Mouse (Mus musculus) stomach, postnatal 0 days (tissue): ENCODE results near the gene Tom1l2. TPM values are rescaled to one million over a fixed set of nuclear protein-coding genes. Genes with fewer than 3 reads are reported as not detected.

ENCODE experiments used
- ATAC-seq: fragments of 200-750 bp; cut with Nextera tagmentation; 2 replicates; pipeline ENCODE4 v1.8.0; 2017; ENCODE audit not compliant: low FRiP score, low TSS enrichment
- DNase-seq: peaks from one replicate; pipeline ENCODE4 v3.0.0-alpha.2; 2016; ENCODE audit warnings: low spot score
- H3K27ac ChIP-seq: fragments of 300-500 bp; sonication (generic); replicated peaks from 2 replicates; pipeline ENCODE4 v1.5.1; 2014; ENCODE audit warnings: mild to moderate bottlenecking, control low read depth
- H3K27me3 ChIP-seq: fragments of 300-500 bp; sonication (generic); 2 replicates; pipeline ENCODE4 v1.6.1; 2014; ENCODE audit warnings: low read length; ENCODE audit not compliant: control insufficient read depth, insufficient read depth
- H3K36me3 ChIP-seq: fragments of 300-500 bp; sonication (generic); 2 replicates; pipeline ENCODE4 v1.6.1; 2014; ENCODE audit warnings: low read length, mixed read lengths; ENCODE audit not compliant: control insufficient read depth, insufficient read depth
- H3K4me1 ChIP-seq: fragments of 300-500 bp; sonication (generic); replicated peaks from 2 replicates; pipeline ENCODE4 v1.6.1; 2014; ENCODE audit warnings: antibody characterized with exemption; ENCODE audit not compliant: control insufficient read depth, insufficient read depth
- H3K4me2 ChIP-seq: fragments of 300-500 bp; sonication (generic); replicated peaks from 2 replicates; pipeline ENCODE4 v1.6.1; 2014; ENCODE audit warnings: low read depth, mild to moderate bottlenecking, control low read depth, moderate library complexity
- H3K4me3 ChIP-seq: fragments of 300-500 bp; sonication (generic); 2 replicates; pipeline ENCODE4 v1.5.1; 2014; ENCODE audit warnings: low read depth, low read length, control low read depth
- H3K9ac ChIP-seq: fragments of 300-500 bp; sonication (generic); 2 replicates; pipeline ENCODE4 v1.6.1; 2014; ENCODE audit warnings: mild to moderate bottlenecking, low read length, control low read depth, mixed read lengths
- H3K9me3 ChIP-seq: fragments of 300-500 bp; sonication (generic); 2 replicates; pipeline ENCODE4 v1.6.1; 2016; ENCODE audit warnings: low read length; ENCODE audit not compliant: control insufficient read depth
- CTCF ChIP-seq: IDR thresholded peaks from 2 replicates; pipeline ENCODE4 v1.5.1; 2016; ENCODE audit warnings: antibody characterized with exemption, low read depth, mild to moderate bottlenecking, moderate library complexity
- EP300 ChIP-seq: optimal IDR thresholded peaks from 2 replicates; pipeline ENCODE3; 2016; ENCODE audit warnings: antibody characterized with exemption
- WGBS: fragments of 180-500 bp; shearing (Covaris S2); extraction: QIAGEN DNeasy Blood & Tissue Kit; methylation state at CpG from one replicate; pipeline ENCODE4 v1.1.7; 2014; 5-methylcytosine and 5-hydroxymethylcytosine counted together
- polyA plus RNA-seq: library from polyadenylated mRNA; unstranded; fragments of >200 nt; fragmentation: Nextera tagmentation; extraction: Ambion mirVana; gene quantifications from 2 replicates; pipeline ENCODE4 v1.2.1, GENCODE M21; 2015

The Tom1l2 gene
- polyA plus RNA-seq, 1 experiment from 2014 or later: 15.9 TPM

GRCm38 (mm10) chr11:60184346-60185325 lies 168.1 kb downstream of the Tom1l2 start:
- H3K4me1 ChIP-seq: peaks cover 22% of the 10 kb centered on the region
- H3K27ac ChIP-seq: no peak overlapping the region
- no peak overlapping the region for H3K4me2 ChIP-seq
- WGBS: 43% methylated on average over 22 of the region's 22 CpGs
- ATAC-seq: no peak
- TF ChIP-seq EP300: no peak
- no peak for TF ChIP-seq CTCF
- no peak overlapping the region for H3K4me3 ChIP-seq
- H3K27me3 ChIP-seq: no peaks in the 10 kb centered on the region
- DNase-seq: no peak
- H3K9me3 ChIP-seq: no peaks in the 10 kb centered on the region
- H3K9ac ChIP-seq: no peak overlapping the region
- H3K36me3 ChIP-seq: peaks cover 32% of the 10 kb centered on the region

GRCm38 (mm10) chr11:60182741-60183140 lies 170.0 kb downstream of the Tom1l2 start:
- H3K27ac ChIP-seq: no peak overlapping the region; the same call in 1 of the 2 replicates
- H3K9ac ChIP-seq: no peak overlapping the region
- no peak for DNase-seq

GRCm38 (mm10) chr11:60182116-60182670 lies 170.5 kb downstream of the Tom1l2 start:
- 74% methylated on average over 12 of the region's 12 CpGs for WGBS

More at GRCm38 (mm10) chr11:60182741-60183140, 170.0 kb downstream of the Tom1l2 start:
- H3K4me3 ChIP-seq: no peak overlapping the region
- H3K27me3 ChIP-seq: no peaks in the 10 kb centered on the region
- no peak overlapping the region for H3K4me2 ChIP-seq
- no peaks in the 10 kb centered on the region for H3K9me3 ChIP-seq
- ATAC-seq: no peak
- peaks cover 18% of the 10 kb centered on the region for H3K36me3 ChIP-seq
- 30% methylated on average over 2 of the region's 2 CpGs for WGBS
- H3K4me1 ChIP-seq: peaks cover 28% of the 10 kb centered on the region
- no peak for TF ChIP-seq EP300
- TF ChIP-seq CTCF: no peak

GRCm38 (mm10) chr11:60178506-60178905 lies 174.2 kb downstream of the Tom1l2 start:
- DNase-seq: peak; percentile 84

More at GRCm38 (mm10) chr11:60182116-60182670, 170.5 kb downstream of the Tom1l2 start:
- Histone ChIP-seq H3K27me3 (no peaks in the 10 kb centered on the region), H3K9ac (no peak overlapping the region), H3K27ac (peak overlapping the region; percentile 35; the same call in 1 of the 2 replicates), H3K4me3 (no peak overlapping the region), H3K36me3 (peaks cover 14% of the 10 kb centered on the region), H3K4me2 (no peak overlapping the region), H3K9me3 (no peaks in the 10 kb centered on the region), H3K4me1 (peaks cover 32% of the 10 kb centered on the region)
- ATAC-seq (no peak), DNase-seq (peak; percentile 68)
- TF ChIP-seq EP300 (no peak), CTCF (no peak)

GRCm38 (mm10) chr11:60178005-60178404 lies 174.7 kb downstream of the Tom1l2 start:
- WGBS: 41% methylated on average over 6 of the region's 6 CpGs
- H3K4me3 ChIP-seq: no peak overlapping the region
- no peak for ATAC-seq
- peaks cover 29% of the 10 kb centered on the region for H3K4me1 ChIP-seq
- DNase-seq: no peak
- no peaks in the 10 kb centered on the region for H3K9me3 ChIP-seq
- peaks cover 2% of the 10 kb centered on the region; the same call in 1 of the 2 replicates for H3K36me3 ChIP-seq
- H3K9ac ChIP-seq: no peak overlapping the region
- H3K27me3 ChIP-seq: no peaks in the 10 kb centered on the region
- H3K27ac ChIP-seq: peak overlapping the region; percentile 81
- TF ChIP-seq EP300: no peak
- TF ChIP-seq CTCF: no peak
- no peak overlapping the region; the same call in 1 of the 2 replicates for H3K4me2 ChIP-seq

More at GRCm38 (mm10) chr11:60178506-60178905, 174.2 kb downstream of the Tom1l2 start:
- H3K27ac ChIP-seq: peak overlapping the region; percentile 56
- TF ChIP-seq CTCF: no peak
- no peak for TF ChIP-seq EP300
- H3K4me1 ChIP-seq: peaks cover 29% of the 10 kb centered on the region
- ATAC-seq: peak; percentile 40
- H3K36me3 ChIP-seq: peaks cover 2% of the 10 kb centered on the region; the same call in 1 of the 2 replicates
- no peaks in the 10 kb centered on the region for H3K27me3 ChIP-seq
- no peaks in the 10 kb centered on the region for H3K9me3 ChIP-seq
- no peak overlapping the region for H3K4me3 ChIP-seq
- no peak overlapping the region for H3K4me2 ChIP-seq
- H3K9ac ChIP-seq: no peak overlapping the region
